Mouse (Mus musculus) neural tube, postnatal 0 days (tissue): Measurements from ENCODE around the gene Rfx8. TPM values are rescaled to one million over a fixed set of nuclear protein-coding genes. Genes with fewer than 3 reads are reported as not detected.

Experiments
- polyA plus RNA-seq: library from polyadenylated mRNA; unstranded; fragments of >200 nt; fragmentation: Nextera tagmentation; extraction: Ambion mirVana; gene quantifications from 2 replicates; pipeline ENCODE4 v1.2.1, GENCODE M21; 2015

The Rfx8 gene
- 0.28 and 0.37 TPM in 2 replicates for polyA plus RNA-seq

GRCm38 (mm10) chr1:39720632-39721350, at the start of gene Rfx8:
TSS of gene Rfx8 (minus strand) at chr1:39720997.

GRCm38 (mm10) chr1:39651241-39651548, 69.6 kb downstream of the Rfx8 start, which contains the start of gene Creg2:
TSS of gene Creg2 (minus strand) at chr1:39651474.

Other genes starting within 250 kb of the Rfx8 start
- gene Tbc1d8, start 242.2 kb downstream of the Rfx8 start, polyA plus RNA-seq: 9.8 and 10.5 TPM in 2 replicates
- gene Cnot11, start 186.0 kb downstream of the Rfx8 start, polyA plus RNA-seq: 11.7 and 15.6 TPM in 2 replicates
- 31.3 and 32.2 TPM in 2 replicates for gene Rnf149, start 143.6 kb downstream of the Rfx8 start, polyA plus RNA-seq
- 18.1 and 20.4 TPM in 2 replicates for gene Creg2, start 69.5 kb downstream of the Rfx8 start, polyA plus RNA-seq
- gene Gm3646, start 84.3 kb upstream of the Rfx8 start, polyA plus RNA-seq: not detected in 2 replicates
- 34.7 and 37.0 TPM in 2 replicates for gene Map4k4, start 179.9 kb upstream of the Rfx8 start, polyA plus RNA-seq